29 mouse cellular contexts compared by ENCODE assay signal in the genomic region with DNA sequence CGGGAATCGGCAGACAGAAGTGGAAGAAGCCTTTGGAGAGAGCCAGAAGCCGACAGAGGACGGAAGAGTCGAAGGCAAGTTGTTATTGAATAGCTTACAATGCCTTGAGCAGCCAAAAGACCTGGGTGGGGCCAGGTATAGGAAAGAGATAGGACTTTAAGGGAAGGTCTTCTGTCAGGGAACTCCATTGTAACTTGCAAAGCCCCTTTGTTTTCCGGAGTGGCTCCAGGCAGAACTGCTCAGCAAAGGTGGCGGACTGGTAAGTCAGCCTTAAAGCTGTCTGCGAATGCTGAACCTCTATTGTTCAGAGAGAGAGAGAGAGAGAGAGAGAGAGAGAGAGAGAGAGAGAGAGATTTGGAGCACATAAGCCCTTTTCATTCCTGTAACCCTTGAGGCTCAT. TPM values are rescaled to one million over a fixed set of nuclear protein-coding genes. Genes with fewer than 3 reads are reported as not detected.
"Had no signal": no experiment of that assay in that cellular context is flagged by ENCODE, and none has a peak within 500 bp of the region (broad histone marks: within the 10 kb centered on the region; RNA-seq: fewer than 3 reads in every experiment).

No protein-coding gene starts in this region.

- H3K9me3 ChIP-seq: heart, embryonic 10.5 days; heart, embryonic 12.5 days; hindbrain, embryonic 10.5 days; hindbrain, embryonic 12.5 days; intestine, embryonic 15.5 days; limb, embryonic 10.5 days; limb, embryonic 12.5 days; liver, embryonic 13.5 days had no signal

- ATAC-seq: hindbrain, embryonic 16.5 days; inflammation-experienced regulatory T-cells, adult 6 months; intestine, embryonic 15.5 days; intestine, postnatal 0 days had no signal

- H3K4me1 ChIP-seq: liver, embryonic 13.5 days had no signal

- DNase-seq: gastrocnemius, adult 2 months; gastrocnemius, postnatal 10 days; gastrocnemius, postnatal 25 days; heart, adult 18-20 months; heart, postnatal 10 days; heart, postnatal 4 days; kidney, adult 18-20 months; kidney, adult 8-10 months; kidney, postnatal 10 days; kidney, postnatal 25 days; kidney, postnatal 4 days; liver; liver, embryonic 13.5 days had no signal

- H3K4me2 ChIP-seq: heart, embryonic 12.5 days; hindbrain, embryonic 12.5 days; hindbrain, embryonic 14.5 days; intestine, embryonic 15.5 days; limb, embryonic 12.5 days; liver, embryonic 11.5 days; liver, embryonic 13.5 days had no signal

- H3K27ac ChIP-seq: gastrocnemius, adult 2 months; heart, embryonic 10.5 days; hindbrain, embryonic 10.5 days; hindbrain, embryonic 12.5 days; hindbrain, embryonic 14.5 days; intestine, embryonic 15.5 days; layer of hippocampus, adult 2 months; left cerebral cortex, adult 2 months; limb, embryonic 10.5 days; limb, embryonic 12.5 days; liver, embryonic 13.5 days had no signal

- H3K36me3 ChIP-seq: heart, embryonic 10.5 days; heart, embryonic 12.5 days; hindbrain, embryonic 10.5 days; hindbrain, embryonic 12.5 days; intestine, embryonic 15.5 days; limb, embryonic 10.5 days; limb, embryonic 12.5 days; liver, embryonic 13.5 days had no signal

- H3K4me3 ChIP-seq: gastrocnemius, adult 2 months; heart, embryonic 10.5 days; heart, embryonic 12.5 days; hindbrain, embryonic 10.5 days; hindbrain, embryonic 12.5 days; intestine, embryonic 15.5 days; layer of hippocampus, adult 2 months; left cerebral cortex, adult 2 months; limb, embryonic 10.5 days; limb, embryonic 12.5 days; liver, embryonic 13.5 days had no signal

- H3K9ac ChIP-seq: heart, embryonic 12.5 days; hindbrain, embryonic 12.5 days; hindbrain, embryonic 14.5 days; intestine, embryonic 15.5 days; limb, embryonic 12.5 days; liver, embryonic 13.5 days had no signal

RNA-seq across cellular contexts. Expression of a gene that starts 1.5 kb away (rescaled TPM):
- total RNA-seq: granulocyte monocyte progenitor cell, adult 5-6 weeks; left cerebral cortex, postnatal 14 days had no signal
